Mouse (Mus musculus): Measurements from ENCODE around the gene Ttc9b. TPM values are rescaled to one million over a fixed set of nuclear protein-coding genes. Genes with fewer than 3 reads are reported as not detected.
"Not testable (repeated sequence)": the region's sequence is repeated elsewhere in the genome, so short reads cannot be mapped to it uniquely, and the experiment has no call there.

Ttc9b gene
- polyA plus RNA-seq, 1 experiment from 2014 or later = 0.25 TPM

GRCm38 (mm10) chr7:27612940-27613339 is 40.8 kb upstream of the Ttc9b start:
- ATAC-seq (ENCODE audit: extremely low read depth, insufficient number of reproducible peaks, low FRiP score, low TSS enrichment) = no peak
- Histone ChIP-seq H3K4me1 (peaks cover 41% of the 10 kb centered on the region), H3K27me3 (replicated peaks) (no peaks in the 10 kb centered on the region), H3K36me3 (peaks cover 58% of the 10 kb centered on the region), H3K4me2 (no peak overlapping the region), H3K9ac (no peak overlapping the region), H3K9me3 (no peaks in the 10 kb centered on the region), H3K27ac (replicated peaks) (no peak overlapping the region), H3K4me3 (no peak overlapping the region)
- 62% methylated on average over 4 of the region's 4 CpGs for WGBS

- Histone ChIP-seq H3K27ac (replicated peaks) (no peak overlapping the region), H3K4me1 (peaks cover 31% of the 10 kb centered on the region), H3K4me2 (no peak overlapping the region), H3K4me3 (no peak overlapping the region), H3K27me3 (replicated peaks) (no peaks in the 10 kb centered on the region), H3K9ac (no peak overlapping the region), H3K36me3 (peaks cover 63% of the 10 kb centered on the region), H3K9me3 (no peaks in the 10 kb centered on the region)
- ATAC-seq (ENCODE audit: extremely low read depth, insufficient number of reproducible peaks, low FRiP score, low TSS enrichment) = no peak
- WGBS = 79% methylated on average over 8 of the region's 8 CpGs
These were observed 39.8 kb upstream of the Ttc9b start for GRCm38 (mm10) chr7:27613751-27614499.

- Histone ChIP-seq H3K4me1 (no peaks in the 10 kb centered on the region), H3K36me3 (peaks cover 98% of the 10 kb centered on the region), H3K27me3 (replicated peaks) (no peaks in the 10 kb centered on the region), H3K4me3 (no peak overlapping the region), H3K9ac (no peak overlapping the region), H3K9me3 (no peaks in the 10 kb centered on the region), H3K4me2 (no peak overlapping the region), H3K27ac (replicated peaks) (no peak overlapping the region)
- WGBS = 75% methylated on average over 6 of the region's 6 CpGs
- ATAC-seq (ENCODE audit: extremely low read depth, insufficient number of reproducible peaks, low FRiP score, low TSS enrichment) = no peak
These were observed 32.7 kb upstream of the Ttc9b start for GRCm38 (mm10) chr7:27621028-27621427.

- Histone ChIP-seq H3K27me3 (replicated peaks) (no peaks in the 10 kb centered on the region), H3K9ac (no peak overlapping the region), H3K9me3 (no peaks in the 10 kb centered on the region), H3K4me3 (no peak overlapping the region), H3K4me1 (no peaks in the 10 kb centered on the region), H3K27ac (replicated peaks) (no peak overlapping the region), H3K36me3 (peaks cover 98% of the 10 kb centered on the region), H3K4me2 (no peak overlapping the region)
- no peak for ATAC-seq (ENCODE audit: extremely low read depth, insufficient number of reproducible peaks, low FRiP score, low TSS enrichment)
- 82% methylated on average over 1 of the region's 1 CpGs for WGBS
These were observed 31.5 kb upstream of the Ttc9b start for GRCm38 (mm10) chr7:27622234-27622633.

- Histone ChIP-seq H3K36me3 (peaks cover 98% of the 10 kb centered on the region), H3K27me3 (replicated peaks) (no peaks in the 10 kb centered on the region), H3K4me2 (no peak overlapping the region), H3K9ac (no peak overlapping the region), H3K9me3 (no peaks in the 10 kb centered on the region), H3K4me3 (no peak overlapping the region), H3K27ac (replicated peaks) (no peak overlapping the region), H3K4me1 (0 out of 2 replicates have a peak, but pooled peaks cover 4% of the 10 kb centered on the region)
- ATAC-seq (ENCODE audit: extremely low read depth, insufficient number of reproducible peaks, low FRiP score, low TSS enrichment) = no peak
These were observed 28.7 kb upstream of the Ttc9b start for GRCm38 (mm10) chr7:27624967-27625366.

- no peaks in the 10 kb centered on the region for H3K27me3 ChIP-seq (replicated peaks)
- no peak overlapping the region for H3K27ac ChIP-seq (replicated peaks)
- H3K4me2 ChIP-seq = no peak overlapping the region
- no peak overlapping the region for H3K9ac ChIP-seq
- H3K36me3 ChIP-seq = peaks cover 96% of the 10 kb centered on the region
- 0 out of 2 replicates have a peak, but pooled peaks cover 4% of the 10 kb centered on the region for H3K4me1 ChIP-seq
- 84% methylated on average over 7 of the region's 7 CpGs for WGBS
- H3K4me3 ChIP-seq = no peak overlapping the region
- no peaks in the 10 kb centered on the region for H3K9me3 ChIP-seq
- no peak for ATAC-seq (ENCODE audit: extremely low read depth, insufficient number of reproducible peaks, low FRiP score, low TSS enrichment)
These were observed 26.0 kb upstream of the Ttc9b start for GRCm38 (mm10) chr7:27627707-27628106.

- no peaks in the 10 kb centered on the region for H3K27me3 ChIP-seq (replicated peaks)
- WGBS = 87% methylated on average over 6 of the region's 6 CpGs
- no peak for ATAC-seq (ENCODE audit: extremely low read depth, insufficient number of reproducible peaks, low FRiP score, low TSS enrichment)
- H3K27ac ChIP-seq (replicated peaks) = no peak overlapping the region
- H3K4me1 ChIP-seq = 0 out of 2 replicates have a peak, but pooled peaks cover 4% of the 10 kb centered on the region
- H3K4me3 ChIP-seq = no peak overlapping the region
- no peak overlapping the region for H3K9ac ChIP-seq
- H3K36me3 ChIP-seq = peaks cover 96% of the 10 kb centered on the region
- H3K4me2 ChIP-seq = no peak overlapping the region
- no peaks in the 10 kb centered on the region for H3K9me3 ChIP-seq
These were observed 25.5 kb upstream of the Ttc9b start for GRCm38 (mm10) chr7:27628190-27628589.

GRCm38 (mm10) chr7:27628816-27629215 is 24.9 kb upstream of the Ttc9b start:
- not testable (repeated sequence) for H3K4me2 ChIP-seq; H3K4me1 ChIP-seq; H3K9ac ChIP-seq; ATAC-seq (ENCODE audit: extremely low read depth, insufficient number of reproducible peaks, low FRiP score, low TSS enrichment); H3K27ac ChIP-seq (replicated peaks); H3K4me3 ChIP-seq; H3K27me3 ChIP-seq (replicated peaks); H3K9me3 ChIP-seq
- H3K36me3 ChIP-seq = peaks cover 96% of the 10 kb centered on the region
- WGBS = 84% methylated on average over 7 of the region's 7 CpGs

- no peak for ATAC-seq (ENCODE audit: extremely low read depth, insufficient number of reproducible peaks, low FRiP score, low TSS enrichment)
- no peaks in the 10 kb centered on the region for H3K9me3 ChIP-seq
- H3K36me3 ChIP-seq = peaks cover 97% of the 10 kb centered on the region
- H3K4me3 ChIP-seq = no peak overlapping the region
- 94% methylated on average over 4 of the region's 4 CpGs for WGBS
- H3K27ac ChIP-seq (replicated peaks) = no peak overlapping the region
- H3K4me2 ChIP-seq = no peak overlapping the region
- no peak overlapping the region for H3K9ac ChIP-seq
- H3K4me1 ChIP-seq = 0 out of 2 replicates have a peak, but pooled peaks cover 4% of the 10 kb centered on the region
- no peaks in the 10 kb centered on the region for H3K27me3 ChIP-seq (replicated peaks)
These were observed 22.3 kb upstream of the Ttc9b start for GRCm38 (mm10) chr7:27631439-27631838.

- H3K9ac ChIP-seq = no peak overlapping the region
- 79% methylated on average over 6 of the region's 6 CpGs for WGBS
These were observed 20.5 kb upstream of the Ttc9b start for GRCm38 (mm10) chr7:27633166-27633565.

GRCm38 (mm10) chr7:27634691-27635090 is 19.0 kb upstream of the Ttc9b start:
- H3K9me3 ChIP-seq = no peaks in the 10 kb centered on the region
- H3K36me3 ChIP-seq = peaks cover 87% of the 10 kb centered on the region
- H3K4me2 ChIP-seq = no peak overlapping the region
- WGBS = 94% methylated on average over 6 of the region's 6 CpGs
- H3K4me1 ChIP-seq = no peaks in the 10 kb centered on the region
- no peak overlapping the region for H3K9ac ChIP-seq
- H3K4me3 ChIP-seq = no peak overlapping the region
- no peak overlapping the region for H3K27ac ChIP-seq (replicated peaks)
- no peak for ATAC-seq (ENCODE audit: extremely low read depth, insufficient number of reproducible peaks, low FRiP score, low TSS enrichment)
- no peaks in the 10 kb centered on the region for H3K27me3 ChIP-seq (replicated peaks)

More at GRCm38 (mm10) chr7:27633166-27633565, 20.5 kb upstream of the Ttc9b start:
- no peak overlapping the region for H3K4me2 ChIP-seq
- H3K27ac ChIP-seq (replicated peaks) = no peak overlapping the region
- peaks cover 97% of the 10 kb centered on the region for H3K36me3 ChIP-seq
- no peaks in the 10 kb centered on the region for H3K27me3 ChIP-seq (replicated peaks)
- H3K4me3 ChIP-seq = no peak overlapping the region
- ATAC-seq (ENCODE audit: extremely low read depth, insufficient number of reproducible peaks, low FRiP score, low TSS enrichment) = no peak
- H3K4me1 ChIP-seq = 0 out of 2 replicates have a peak, but pooled peaks cover 4% of the 10 kb centered on the region
- H3K9me3 ChIP-seq = no peaks in the 10 kb centered on the region

- H3K36me3 ChIP-seq = peaks cover 83% of the 10 kb centered on the region
- not testable (repeated sequence) for H3K9me3 ChIP-seq; H3K9ac ChIP-seq; H3K4me2 ChIP-seq; H3K27ac ChIP-seq (replicated peaks); ATAC-seq (ENCODE audit: extremely low read depth, insufficient number of reproducible peaks, low FRiP score, low TSS enrichment); H3K4me3 ChIP-seq; H3K27me3 ChIP-seq (replicated peaks); H3K4me1 ChIP-seq
- WGBS = 88% methylated on average over 2 of the region's 2 CpGs
These were observed 18.6 kb upstream of the Ttc9b start for GRCm38 (mm10) chr7:27635094-27635493.

Measured in heart, embryonic 13.5 days (tissue).